Mouse (Mus musculus): ENCODE measurements around the gene Cers3.

GRCm38 (mm10) chr7:66733882-66734281, 9.4 kb upstream of the Cers3 start:
- TF ChIP-seq ZC3H11A (IDR thresholded peaks at IDR 0.05; ENCODE audit: borderline replicate concordance, low read depth, low read length) (no peak), MAFK (IDR thresholded peaks at IDR 0.05; ENCODE audit: insufficient read depth, low read depth, low read length) (no peak)
